Mouse (Mus musculus) midbrain, embryonic 16.5 days (tissue): ENCODE measurements around the gene Nfasc. TPM values are rescaled to one million over a fixed set of nuclear protein-coding genes. Genes with fewer than 3 reads are reported as not detected.

Experiments
- ATAC-seq: fragments of 200-750 bp; cut with Nextera tagmentation; 2 replicates; pipeline ENCODE4 v1.8.0; 2017; ENCODE audit warnings: moderate TSS enrichment
- H3K27ac ChIP-seq: fragments of 300-500 bp; sonication (generic); 2 replicates; pipeline ENCODE4 v1.5.1; 2014; ENCODE audit warnings: mild to moderate bottlenecking, low read length, mixed read lengths
- H3K27me3 ChIP-seq: fragments of 300-500 bp; sonication (generic); 2 replicates; pipeline ENCODE4 v1.6.1; 2014; ENCODE audit warnings: low read depth, low read length, mixed read lengths; ENCODE audit not compliant: control insufficient read depth, insufficient read depth
- H3K36me3 ChIP-seq: fragments of 300-500 bp; sonication (generic); 2 replicates; pipeline ENCODE4 v1.6.1; 2014; ENCODE audit warnings: mild to moderate bottlenecking, low read length, moderate library complexity, mixed read lengths; ENCODE audit not compliant: control insufficient read depth, insufficient read depth
- H3K4me1 ChIP-seq: fragments of 300-500 bp; sonication (generic); 2 replicates; pipeline ENCODE4 v1.6.1; 2014; ENCODE audit warnings: mild to moderate bottlenecking, low read length, mixed read lengths; ENCODE audit not compliant: control insufficient read depth, insufficient read depth
- H3K4me2 ChIP-seq: fragments of 300-500 bp; sonication (generic); 2 replicates; pipeline ENCODE4 v1.6.1; 2014; ENCODE audit warnings: mild to moderate bottlenecking, low read length, mixed read lengths
- H3K4me3 ChIP-seq: fragments of 300-500 bp; sonication (generic); 2 replicates; pipeline ENCODE4 v1.5.1; 2014; ENCODE audit warnings: low read depth, mild to moderate bottlenecking, low read length, moderate library complexity, mixed read lengths
- H3K9ac ChIP-seq: fragments of 300-500 bp; sonication (generic); 2 replicates; pipeline ENCODE4 v1.6.1; 2014; ENCODE audit warnings: low read depth, low read length, mixed read lengths
- H3K9me3 ChIP-seq: fragments of 300-500 bp; sonication (generic); replicated peaks from 2 replicates; pipeline ENCODE4 v1.6.1; 2014; ENCODE audit warnings: mild to moderate bottlenecking, low read length, mixed read lengths; ENCODE audit not compliant: control insufficient read depth, poor library complexity, severe bottlenecking
- WGBS: fragments of 180-500 bp; shearing (Covaris S2); extraction: QIAGEN DNeasy Blood & Tissue Kit; methylation state at CpG from one replicate; pipeline ENCODE4 v1.1.7; 2014; 5-methylcytosine and 5-hydroxymethylcytosine counted together
- polyA plus RNA-seq: library from polyadenylated mRNA; unstranded; fragments of >200 nt; fragmentation: Nextera tagmentation; extraction: Ambion mirVana; gene quantifications from 2 replicates; pipeline ENCODE4 v1.2.1, GENCODE M21; 2015

Gene Nfasc
- polyA plus RNA-seq, 1 experiment from 2014 or later = 42.7 TPM

- Histone ChIP-seq H3K9me3 (no peaks in the 10 kb centered on the region), H3K9ac (no peak overlapping the region), H3K4me1 (peaks cover 8% of the 10 kb centered on the region), H3K4me3 (no peak overlapping the region), H3K36me3 (no peaks in the 10 kb centered on the region), H3K27me3 (no peaks in the 10 kb centered on the region), H3K27ac (no peak overlapping the region), H3K4me2 (no peak overlapping the region)
- whole genome bisulfite sequencing = 78% methylated on average over 6 of the region's 6 CpGs
- no peak for ATAC-seq
These were observed 4.0 kb upstream of the Nfasc start for GRCm38 (mm10) chr1:132745636-132746035.

GRCm38 (mm10) chr1:132739077-132739521 lies 2.5 kb downstream of the Nfasc start:
- Histone ChIP-seq H3K4me3 (peak overlapping the region; percentile 61), H3K27ac (peak overlapping the region; percentile 90), H3K9me3 (no peaks in the 10 kb centered on the region), H3K9ac (peak overlapping the region; percentile 86), H3K36me3 (no peaks in the 10 kb centered on the region), H3K4me2 (peak overlapping the region; percentile 88), H3K27me3 (no peaks in the 10 kb centered on the region), H3K4me1 (peaks cover 61% of the 10 kb centered on the region)
- ATAC-seq = peak; percentile 74
- 0% methylated on average over 11 of the region's 11 CpGs for WGBS

GRCm38 (mm10) chr1:132736171-132736570 lies 5.4 kb downstream of the Nfasc start:
- Histone ChIP-seq H3K4me1 (peaks cover 68% of the 10 kb centered on the region), H3K4me3 (no peak overlapping the region), H3K27ac (no peak overlapping the region), H3K9me3 (no peaks in the 10 kb centered on the region), H3K36me3 (no peaks in the 10 kb centered on the region), H3K4me2 (no peak overlapping the region), H3K27me3 (no peaks in the 10 kb centered on the region), H3K9ac (no peak overlapping the region)
- WGBS = 6% methylated on average over 4 of the region's 4 CpGs
- no peak for ATAC-seq

GRCm38 (mm10) chr1:132733873-132734447 lies 7.6 kb downstream of the Nfasc start:
- peaks cover 58% of the 10 kb centered on the region for H3K4me1 ChIP-seq
- 57% methylated on average over 9 of the region's 9 CpGs for WGBS

GRCm38 (mm10) chr1:132732307-132732706 lies 9.3 kb downstream of the Nfasc start:
- Histone ChIP-seq H3K4me1 (peaks cover 41% of the 10 kb centered on the region), H3K4me2 (no peak overlapping the region), H3K9me3 (no peaks in the 10 kb centered on the region), H3K4me3 (no peak overlapping the region), H3K27me3 (no peaks in the 10 kb centered on the region), H3K27ac (no peak overlapping the region), H3K9ac (no peak overlapping the region), H3K36me3 (no peaks in the 10 kb centered on the region; the same call in 1 of the 2 replicates)
- 0 out of 2 replicates have a peak, but pooled peaks have one; percentile 10 for ATAC-seq
- WGBS = 57% methylated on average over 12 of the region's 12 CpGs

More at GRCm38 (mm10) chr1:132733873-132734447, 7.6 kb downstream of the Nfasc start:
- H3K9me3 ChIP-seq = no peaks in the 10 kb centered on the region
- no peak overlapping the region for H3K4me3 ChIP-seq
- no peak for ATAC-seq
- no peak overlapping the region for H3K27ac ChIP-seq
- no peaks in the 10 kb centered on the region; the same call in 1 of the 2 replicates for H3K36me3 ChIP-seq
- H3K4me2 ChIP-seq = no peak overlapping the region
- no peaks in the 10 kb centered on the region for H3K27me3 ChIP-seq
- no peak overlapping the region for H3K9ac ChIP-seq

- Histone ChIP-seq H3K9ac (no peak overlapping the region), H3K27me3 (no peaks in the 10 kb centered on the region), H3K4me3 (no peak overlapping the region), H3K36me3 (no peaks in the 10 kb centered on the region; the same call in 1 of the 2 replicates), H3K27ac (no peak overlapping the region), H3K4me1 (peaks cover 14% of the 10 kb centered on the region), H3K9me3 (no peaks in the 10 kb centered on the region), H3K4me2 (no peak overlapping the region)
- no peak for ATAC-seq
- 25% methylated on average over 2 of the region's 2 CpGs for WGBS
These were observed 14.0 kb downstream of the Nfasc start for GRCm38 (mm10) chr1:132727548-132727947.

- WGBS = 68% methylated on average over 4 of the region's 4 CpGs
- H3K27ac ChIP-seq = no peak overlapping the region; the same call in 1 of the 2 replicates
- no peaks in the 10 kb centered on the region for H3K9me3 ChIP-seq
- H3K9ac ChIP-seq = no peak overlapping the region
- H3K36me3 ChIP-seq = no peaks in the 10 kb centered on the region
- H3K4me1 ChIP-seq = peaks cover 34% of the 10 kb centered on the region
- H3K4me3 ChIP-seq = no peak overlapping the region
- no peaks in the 10 kb centered on the region for H3K27me3 ChIP-seq
- no peak for ATAC-seq
- no peak overlapping the region for H3K4me2 ChIP-seq
These were observed 19.2 kb downstream of the Nfasc start for GRCm38 (mm10) chr1:132722362-132722761.

GRCm38 (mm10) chr1:132721266-132721665 lies 20.3 kb downstream of the Nfasc start:
- Histone ChIP-seq H3K27ac (no peak overlapping the region), H3K9ac (no peak overlapping the region), H3K9me3 (no peaks in the 10 kb centered on the region), H3K4me3 (no peak overlapping the region), H3K4me2 (no peak overlapping the region), H3K27me3 (no peaks in the 10 kb centered on the region), H3K36me3 (no peaks in the 10 kb centered on the region), H3K4me1 (peaks cover 42% of the 10 kb centered on the region)
- WGBS = 71% methylated on average over 3 of the region's 3 CpGs
- ATAC-seq = no peak

- H3K9me3 ChIP-seq = no peaks in the 10 kb centered on the region
- 15% methylated on average over 5 of the region's 5 CpGs for WGBS
- no peak overlapping the region for H3K4me3 ChIP-seq
- H3K4me1 ChIP-seq = peaks cover 53% of the 10 kb centered on the region
- peak; percentile 80 for ATAC-seq
- no peaks in the 10 kb centered on the region for H3K27me3 ChIP-seq
- H3K4me2 ChIP-seq = peak overlapping the region; percentile 10; the same call in 1 of the 2 replicates
- no peaks in the 10 kb centered on the region; the same call in 1 of the 2 replicates for H3K36me3 ChIP-seq
- H3K9ac ChIP-seq = no peak overlapping the region
- peak overlapping the region; percentile 44 for H3K27ac ChIP-seq
These were observed 23.4 kb downstream of the Nfasc start for GRCm38 (mm10) chr1:132718225-132718624.
